Mouse (Mus musculus): ENCODE data around the gene Rnf123.

- TF ChIP-seq CTCF (IDR thresholded peaks at IDR 0.05; ENCODE audit: low read depth) (no peak), EP300 (optimal IDR thresholded peaks at IDR 0.05) (no peak)
These were observed 38.2 kb upstream of the Rnf123 start for GRCm38 (mm10) chr9:108121170-108121969.

All from stomach, postnatal 0 days (tissue).